ENCODE assay signal across 9 mouse cellular contexts in the genomic region with DNA sequence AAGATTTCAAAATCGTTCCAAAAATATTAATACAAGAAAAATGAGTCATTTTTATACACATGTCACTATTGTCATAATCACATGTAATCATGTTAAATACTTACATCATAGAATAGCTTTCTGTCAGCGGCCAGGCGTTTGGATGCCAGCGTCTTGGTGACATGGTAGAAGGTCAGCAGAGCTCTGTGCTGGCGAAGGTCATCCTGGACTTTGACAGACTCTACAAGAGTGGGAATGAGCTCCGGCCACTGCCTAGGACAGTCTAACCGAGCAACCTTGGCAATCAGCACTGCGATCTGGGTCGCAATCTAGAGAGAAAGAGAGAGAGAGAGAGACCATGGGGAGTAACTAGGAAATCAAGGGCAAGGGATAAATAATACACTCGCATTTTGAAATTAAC.
"Had no signal": no experiment of that assay in that cellular context is flagged by ENCODE, and none has a peak within 500 bp of the region (broad histone marks: within the 10 kb centered on the region; RNA-seq: fewer than 3 reads in every experiment).

No protein-coding gene starts in this region.

- DNase-seq: liver, postnatal 0 days; lung, adult 2 months; lung, postnatal 14 days; lung, postnatal 36 days; midbrain, embryonic 14.5 days; right cerebral cortex, postnatal 14 days; thymus, adult 2 months; thymus, postnatal 25 days; thymus, postnatal 4 days had no signal
